Mouse (Mus musculus) neural tube, embryonic 11.5 days (tissue): ENCODE results near the gene Clstn3. TPM values are rescaled to one million over a fixed set of nuclear protein-coding genes. Genes with fewer than 3 reads are reported as not detected.
"Not testable (repeated sequence)": the region's sequence is repeated elsewhere in the genome, so short reads cannot be mapped to it uniquely, and the experiment has no call there.

Source experiments
- ATAC-seq: fragments of 200-750 bp; cut with Nextera tagmentation; 2 replicates; pipeline ENCODE4 v1.8.0; 2017; ENCODE audit warnings: moderate number of reproducible peaks, mild to moderate bottlenecking, moderate TSS enrichment, moderate library complexity; ENCODE audit not compliant: insufficient read depth, low FRiP score, low TSS enrichment
- DNase-seq: peaks from one replicate; pipeline ENCODE4 v3.0.0-alpha.2; 2015; ENCODE audit warnings: low spot score
- H3K27ac ChIP-seq: fragments of 300-500 bp; sonication (generic); 2 replicates; pipeline ENCODE4 v1.5.1; 2014; ENCODE audit warnings: low read depth, mild to moderate bottlenecking, low read length
- H3K27me3 ChIP-seq: fragments of 300-500 bp; sonication (generic); 2 replicates; pipeline ENCODE4 v1.6.1; 2014; ENCODE audit warnings: mild to moderate bottlenecking, low read length, mixed read lengths; ENCODE audit not compliant: control insufficient read depth, insufficient read depth
- H3K36me3 ChIP-seq: fragments of 300-500 bp; sonication (generic); 2 replicates; pipeline ENCODE4 v1.6.1; 2014; ENCODE audit warnings: mild to moderate bottlenecking, low read length, moderate library complexity, mixed read lengths; ENCODE audit not compliant: control insufficient read depth, insufficient read depth
- H3K4me1 ChIP-seq: fragments of 300-500 bp; sonication (generic); 2 replicates; pipeline ENCODE4 v1.6.1; 2014; ENCODE audit warnings: low read length, mixed read lengths; ENCODE audit not compliant: control insufficient read depth, insufficient read depth
- H3K4me2 ChIP-seq: fragments of 300-500 bp; sonication (generic); 2 replicates; pipeline ENCODE4 v1.6.1; 2014; ENCODE audit warnings: low read depth, mild to moderate bottlenecking, moderate library complexity
- H3K4me3 ChIP-seq: fragments of 300-500 bp; sonication (generic); 2 replicates; pipeline ENCODE4 v1.5.1; 2014; ENCODE audit warnings: low read depth, low read length
- H3K9ac ChIP-seq: fragments of 300-500 bp; sonication (generic); 2 replicates; pipeline ENCODE4 v1.6.1; 2014; ENCODE audit warnings: mild to moderate bottlenecking, low read length
- H3K9me3 ChIP-seq: fragments of 300-500 bp; sonication (generic); 2 replicates; pipeline ENCODE4 v1.6.1; 2016; ENCODE audit warnings: low read length; ENCODE audit not compliant: control insufficient read depth
- WGBS: fragments of 180-500 bp; shearing (Covaris S2); extraction: QIAGEN DNeasy Blood & Tissue Kit; methylation state at CpG from one replicate; pipeline ENCODE4 v1.1.7; 2014; 5-methylcytosine and 5-hydroxymethylcytosine counted together
- polyA plus RNA-seq: library from polyadenylated mRNA; unstranded; fragments of >200 nt; fragmentation: Nextera tagmentation; extraction: Ambion mirVana; gene quantifications from 2 replicates; pipeline ENCODE4 v1.2.1, GENCODE M21; 2014

Clstn3 gene
- polyA plus RNA-seq, 1 experiment from 2014 or later, result 17.2 TPM

DNA sequence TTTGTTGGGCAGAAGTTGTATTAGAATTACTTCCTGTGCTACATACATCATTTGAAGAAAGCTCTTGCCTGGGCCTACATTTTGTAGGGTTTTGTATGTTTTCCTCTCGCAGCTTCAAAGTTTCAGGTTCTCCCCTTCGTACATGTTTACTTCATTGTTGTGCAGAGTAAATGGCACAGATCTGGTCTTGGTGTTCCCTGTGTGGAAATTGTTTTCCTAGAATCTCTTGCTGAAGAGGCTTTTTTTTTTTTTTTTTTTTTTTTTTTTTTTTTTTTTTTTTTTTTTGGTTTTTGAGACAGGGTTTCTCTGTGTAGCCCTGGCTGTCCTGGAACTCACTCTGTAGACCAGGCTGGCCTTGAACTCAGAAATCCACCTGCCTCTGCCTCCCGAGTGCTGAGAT is 69.6 kb downstream of the Clstn3 start:
- 94% methylated on average over 3 of the region's 3 CpGs for WGBS
- H3K4me1 ChIP-seq, H3K27ac ChIP-seq, H3K9ac ChIP-seq, H3K4me3 ChIP-seq, H3K4me2 ChIP-seq, ATAC-seq, DNase-seq, H3K27me3 ChIP-seq, H3K9me3 ChIP-seq: not testable (repeated sequence)
- H3K36me3 ChIP-seq, result peaks cover 18% of the 10 kb centered on the region

Other genes starting within 250 kb of the Clstn3 start
- not detected in 2 replicates for gene Vmn2r27, start 232.9 kb downstream of the Clstn3 start, polyA plus RNA-seq
- gene Cd163, start 160.1 kb downstream of the Clstn3 start, polyA plus RNA-seq, result not detected in 2 replicates
- gene Pex5, start 49.7 kb downstream of the Clstn3 start, polyA plus RNA-seq, result 45.9 and 54.4 TPM in 2 replicates
- 0.12 and 0.17 TPM in 2 replicates for gene C1rl, start 28.3 kb upstream of the Clstn3 start, polyA plus RNA-seq
- 0.12 TPM in 1 of 2 replicates, not detected in the other for gene C1ra, start 47.6 kb upstream of the Clstn3 start, polyA plus RNA-seq
- gene C1s1, start 77.6 kb upstream of the Clstn3 start, polyA plus RNA-seq, result 0.28 and 0.73 TPM in 2 replicates
- not detected in 2 replicates for gene C1rb, start 105.5 kb upstream of the Clstn3 start, polyA plus RNA-seq
- not detected in 2 replicates for gene C1s2, start 171.3 kb upstream of the Clstn3 start, polyA plus RNA-seq
- 37.3 and 42.2 TPM in 2 replicates for gene Lpcat3, start 198.2 kb upstream of the Clstn3 start, polyA plus RNA-seq
- gene Emg1, start 247.4 kb upstream of the Clstn3 start, polyA plus RNA-seq, result 202 and 204 TPM in 2 replicates
- gene Phb2, start 247.5 kb upstream of the Clstn3 start, polyA plus RNA-seq, result 362 and 370 TPM in 2 replicates